Mouse (Mus musculus) neural tube, embryonic 10.5 days (tissue): ENCODE measurements around the gene Nup107.
A peak's percentile ranks its signal among the peaks of the same experiment; 100 is the strongest.

Experiments
- DNase-seq: peaks from one replicate; pipeline ENCODE4 v3.0.0-alpha.2; 2017; ENCODE audit warnings: low spot score; ENCODE audit errors: extremely low spot score

The Nup107 gene

GRCm38 (mm10) chr10:117752304-117752821, 40.1 kb downstream of the Nup107 start:
- no peak for DNase-seq

- no peak for DNase-seq
Measured at GRCm38 (mm10) chr10:117751744-117752143, 40.8 kb downstream of the Nup107 start.

- no peak for DNase-seq
Measured at GRCm38 (mm10) chr10:117751282-117751610, 41.3 kb downstream of the Nup107 start.

- DNase-seq: no peak
Measured at GRCm38 (mm10) chr10:117750529-117751281, 41.8 kb downstream of the Nup107 start.

- no peak for DNase-seq
Measured at GRCm38 (mm10) chr10:117749787-117750343, 42.6 kb downstream of the Nup107 start.

- DNase-seq: no peak
Measured at GRCm38 (mm10) chr10:117749050-117749686, 43.3 kb downstream of the Nup107 start.

- DNase-seq: no peak
Measured at GRCm38 (mm10) chr10:117748276-117749049, 44.0 kb downstream of the Nup107 start.

- DNase-seq: no peak
Measured at GRCm38 (mm10) chr10:117747711-117748110, 44.8 kb downstream of the Nup107 start.

- peak; percentile 95 for DNase-seq
Measured at GRCm38 (mm10) chr10:117746297-117746883, 46.1 kb downstream of the Nup107 start, which contains the start of gene Slc35e3. Slc35e3 (minus strand) TSS chr10:117746365.

GRCm38 (mm10) chr10:117745570-117746296, 46.8 kb downstream of the Nup107 start:
- DNase-seq: peak; percentile 34

GRCm38 (mm10) chr10:117743917-117744316, 48.6 kb downstream of the Nup107 start:
- DNase-seq: no peak

GRCm38 (mm10) chr10:117743182-117743581, 49.3 kb downstream of the Nup107 start:
- no peak for DNase-seq

GRCm38 (mm10) chr10:117742618-117743017, 49.9 kb downstream of the Nup107 start:
- no peak for DNase-seq

GRCm38 (mm10) chr10:117741698-117742475, 50.6 kb downstream of the Nup107 start:
- DNase-seq: no peak

- no peak for DNase-seq
Measured at GRCm38 (mm10) chr10:117740921-117741320, 51.6 kb downstream of the Nup107 start.

GRCm38 (mm10) chr10:117740171-117740570, 52.3 kb downstream of the Nup107 start:
- no peak for DNase-seq

GRCm38 (mm10) chr10:117739648-117739948, 52.9 kb downstream of the Nup107 start:
- no peak for DNase-seq

GRCm38 (mm10) chr10:117738928-117739647, 53.4 kb downstream of the Nup107 start:
- no peak for DNase-seq
